Mouse (Mus musculus): Measurements from ENCODE around the gene Sox5.

Sox5 gene

DNA sequence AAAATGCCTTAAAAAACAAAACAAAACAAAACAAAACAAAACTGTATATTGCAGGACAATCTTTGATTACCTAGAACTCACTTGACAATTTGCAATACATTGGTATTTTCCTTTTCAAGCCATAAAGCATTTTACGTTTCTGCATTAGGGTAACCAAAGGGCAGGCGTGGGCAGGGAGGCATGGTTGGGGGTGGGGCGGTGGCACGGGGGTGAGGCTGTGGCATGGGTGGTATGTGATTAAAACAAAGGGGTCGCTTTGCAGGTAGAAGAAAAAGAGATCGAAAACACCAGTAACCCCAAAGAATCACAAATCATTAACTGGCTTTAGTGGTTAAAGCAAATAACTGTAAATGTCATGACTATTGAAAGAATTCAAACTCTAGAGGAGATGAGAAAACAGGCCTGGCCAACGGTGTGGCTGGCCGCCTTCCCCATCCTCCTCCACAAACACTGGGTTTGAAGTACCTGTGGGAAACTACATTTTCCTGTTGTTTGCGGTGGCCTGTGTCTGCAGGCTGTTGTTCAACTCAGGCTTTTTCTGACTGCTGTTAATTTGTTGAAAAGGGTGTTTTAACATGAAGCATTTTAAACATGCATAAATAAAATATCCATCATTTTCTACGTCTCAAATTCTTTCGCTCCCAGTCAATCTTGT is 289.9 kb downstream of the Sox5 start:
- in situ Hi-C loops (cut with MboI, MseI): no loop called here

DNA sequence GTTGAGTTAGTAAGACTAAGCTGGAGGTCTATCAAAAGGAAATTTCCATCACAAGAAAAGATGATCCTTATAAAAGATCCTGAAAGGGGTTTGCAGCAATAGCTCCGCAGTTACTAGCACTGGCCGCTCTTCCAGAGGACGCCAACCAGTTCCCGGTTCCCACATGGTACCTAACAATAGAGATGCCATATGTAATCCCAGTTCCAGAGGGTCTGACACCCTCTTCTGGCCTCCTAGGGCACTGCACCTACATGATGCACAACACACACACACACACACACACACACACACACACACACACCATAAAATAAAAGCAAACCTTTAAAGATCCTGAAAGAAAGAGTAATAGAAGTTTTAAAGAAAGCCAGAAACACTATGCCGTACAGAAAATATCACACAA is 290.9 kb downstream of the Sox5 start:
- in situ Hi-C loops (cut with MboI, MseI): no loop called here

DNA sequence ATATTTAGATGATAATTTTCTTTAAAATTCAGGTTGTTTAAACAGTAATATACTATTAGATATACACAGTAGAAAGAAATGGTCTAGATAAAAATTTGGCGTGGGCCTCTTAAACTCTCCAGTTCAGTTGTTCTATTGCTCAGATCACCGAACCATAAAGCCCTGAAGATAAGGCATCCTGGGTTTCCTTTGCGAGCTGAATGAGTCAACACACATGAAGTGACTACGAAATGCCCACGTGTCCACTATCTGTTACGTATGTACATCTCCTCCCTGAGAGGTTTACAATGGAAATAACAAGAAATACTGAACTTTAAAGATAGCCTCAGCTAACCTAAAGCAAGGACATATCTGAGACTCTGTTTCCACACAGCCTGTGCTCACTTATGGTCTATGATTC is 296.2 kb downstream of the Sox5 start:
- in situ Hi-C loops (cut with MboI, MseI): no loop called here

DNA sequence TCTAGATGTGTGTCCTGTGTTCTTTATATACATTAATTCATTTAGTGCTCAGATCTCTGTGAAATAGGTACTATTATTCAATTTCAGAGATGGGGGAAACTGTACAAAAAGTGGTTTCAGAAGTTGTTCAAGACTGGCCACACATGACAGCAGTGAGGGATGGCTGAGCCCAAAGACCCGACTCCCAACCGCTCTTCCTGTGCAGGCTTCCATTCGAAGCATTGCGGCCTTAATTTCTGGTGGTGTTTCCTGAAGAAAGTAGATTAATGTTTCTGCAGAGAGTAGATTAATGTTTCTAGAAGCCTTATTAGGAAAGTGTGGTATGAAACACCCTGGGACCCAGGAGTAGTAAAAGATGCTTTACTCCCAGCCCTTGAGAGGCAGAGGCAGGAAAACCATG is 298.6 kb downstream of the Sox5 start:
- in situ Hi-C loops (cut with MboI, MseI): no loop called here

DNA sequence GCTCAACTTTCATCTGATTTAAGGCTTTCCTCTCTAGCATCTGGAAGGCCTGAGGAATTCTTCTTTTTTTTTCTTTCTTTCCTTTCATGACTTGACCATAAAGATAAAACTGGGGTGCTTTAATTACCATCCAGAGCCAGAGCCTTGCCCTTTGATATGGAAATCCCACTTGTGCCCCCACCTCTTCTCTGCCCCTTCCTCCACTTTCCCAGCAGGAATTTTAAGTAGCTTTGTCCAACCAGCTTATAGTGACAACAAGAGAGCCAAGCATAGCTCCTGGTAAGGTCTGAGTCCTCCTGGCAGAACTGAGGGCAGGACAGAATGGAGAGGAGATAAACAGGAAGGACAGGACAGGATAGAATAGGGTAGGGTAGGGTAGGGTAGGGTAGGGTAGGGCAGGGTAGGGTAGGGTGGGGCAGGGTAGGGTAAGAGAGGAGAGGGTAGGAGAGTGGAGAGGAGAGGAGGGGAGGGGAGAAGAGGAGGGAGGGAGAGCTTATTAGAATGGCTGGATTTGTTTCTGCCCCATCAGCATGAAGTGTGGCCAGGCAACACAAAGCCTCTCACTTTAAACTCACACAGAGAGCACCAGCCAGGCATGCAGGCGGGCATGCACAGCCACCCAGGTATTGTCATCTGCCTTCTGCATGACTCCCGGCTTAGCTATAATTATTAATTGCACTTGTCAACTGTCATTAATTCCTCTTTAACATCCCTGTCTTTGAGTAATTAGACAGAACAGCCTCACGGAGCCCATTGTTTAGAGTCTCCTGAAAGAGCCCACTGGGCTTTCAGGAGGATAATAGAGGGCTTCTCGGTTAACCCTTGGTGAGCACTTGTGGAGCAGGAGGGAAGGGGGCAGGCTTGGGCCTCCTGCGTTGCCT is 300.9 kb downstream of the Sox5 start:
- in situ Hi-C loops (cut with MboI, MseI): no loop called here

DNA sequence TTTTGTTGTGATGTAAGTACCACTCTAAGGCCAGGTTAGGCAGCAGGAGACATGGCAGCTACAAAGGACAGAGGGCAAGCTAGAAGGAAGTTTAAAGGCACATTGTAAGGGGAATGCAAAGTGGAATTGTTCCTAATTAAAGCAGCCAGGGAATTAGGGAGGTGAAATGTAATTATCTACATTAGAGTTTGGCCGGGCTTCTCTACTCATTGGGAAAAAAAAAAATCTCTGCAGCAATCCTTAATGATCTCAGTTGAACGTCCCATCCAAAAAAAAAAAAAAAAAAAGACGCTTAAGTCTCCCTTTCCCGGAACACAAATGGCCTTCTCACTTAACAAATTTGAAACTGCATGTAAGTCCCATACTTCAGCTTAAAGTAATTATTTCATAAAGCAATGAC is 301.9 kb downstream of the Sox5 start:
- in situ Hi-C loops (cut with MboI, MseI): loop anchor here (10.0 kb wide), 1 partner anchor 1755 kb away; no protein-coding TSS in a partner anchor

DNA sequence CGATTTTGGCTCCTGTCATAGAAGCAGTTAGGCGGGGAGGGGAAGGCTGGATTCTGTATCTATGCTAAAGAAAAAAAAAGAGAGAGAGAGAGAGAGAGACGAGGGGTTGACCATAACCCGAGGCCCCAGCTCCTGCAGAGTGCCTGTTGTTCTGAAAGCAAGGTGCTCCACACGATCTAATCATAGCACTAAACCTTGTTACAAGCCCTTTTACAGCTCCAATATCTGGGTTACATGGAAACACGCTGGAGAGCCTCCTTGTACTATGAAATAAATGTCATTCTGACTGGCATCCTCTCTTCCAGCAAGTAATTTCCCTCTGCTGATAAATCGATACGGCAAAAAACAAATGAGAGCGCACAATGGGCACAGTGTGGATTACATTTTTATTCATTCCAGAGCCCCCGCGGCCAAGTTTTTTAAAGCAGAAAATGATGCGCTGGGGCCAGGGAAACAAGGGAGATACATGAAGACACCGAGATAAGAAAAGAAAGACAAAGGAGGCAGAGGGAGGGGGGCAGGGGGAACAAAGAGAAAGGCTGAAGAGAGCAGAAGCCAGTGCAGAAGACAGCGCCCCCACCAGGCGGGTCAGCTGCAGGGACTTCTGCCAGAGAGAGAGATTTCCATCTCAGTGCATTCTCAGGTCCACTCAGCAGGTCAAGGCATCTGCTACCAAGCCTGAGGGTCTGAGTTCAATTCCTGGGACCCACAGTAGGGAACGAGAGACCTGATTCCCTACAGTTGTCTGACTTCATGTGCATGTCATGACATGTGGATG is 304.3 kb downstream of the Sox5 start:
- in situ Hi-C loops (cut with MboI, MseI): loop anchor here (10.0 kb wide), 1 partner anchor 1757 kb away; no protein-coding TSS in a partner anchor

DNA sequence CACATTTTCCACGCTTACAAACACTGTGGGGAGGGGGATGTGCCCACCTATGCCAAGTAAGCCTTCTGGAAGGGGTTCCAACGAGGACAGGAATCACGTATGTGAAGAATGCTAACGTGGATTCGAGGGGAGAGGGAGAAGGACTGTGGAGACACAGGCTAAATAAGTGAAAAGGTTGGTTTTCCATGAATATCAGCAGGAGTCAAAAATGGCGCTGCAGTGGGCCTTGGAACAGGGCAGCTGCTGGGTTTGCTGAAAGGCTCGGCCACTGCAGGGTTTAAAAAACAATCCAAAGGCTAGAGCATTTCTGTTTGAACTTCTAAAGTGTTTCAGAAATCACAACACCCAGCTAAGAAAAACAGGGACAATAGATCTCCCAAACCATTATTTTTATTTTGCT is 308.3 kb downstream of the Sox5 start:
- in situ Hi-C loops (cut with MboI, MseI): loop anchor here (10.0 kb wide), 1 partner anchor 1761 kb away; no protein-coding TSS in a partner anchor

DNA sequence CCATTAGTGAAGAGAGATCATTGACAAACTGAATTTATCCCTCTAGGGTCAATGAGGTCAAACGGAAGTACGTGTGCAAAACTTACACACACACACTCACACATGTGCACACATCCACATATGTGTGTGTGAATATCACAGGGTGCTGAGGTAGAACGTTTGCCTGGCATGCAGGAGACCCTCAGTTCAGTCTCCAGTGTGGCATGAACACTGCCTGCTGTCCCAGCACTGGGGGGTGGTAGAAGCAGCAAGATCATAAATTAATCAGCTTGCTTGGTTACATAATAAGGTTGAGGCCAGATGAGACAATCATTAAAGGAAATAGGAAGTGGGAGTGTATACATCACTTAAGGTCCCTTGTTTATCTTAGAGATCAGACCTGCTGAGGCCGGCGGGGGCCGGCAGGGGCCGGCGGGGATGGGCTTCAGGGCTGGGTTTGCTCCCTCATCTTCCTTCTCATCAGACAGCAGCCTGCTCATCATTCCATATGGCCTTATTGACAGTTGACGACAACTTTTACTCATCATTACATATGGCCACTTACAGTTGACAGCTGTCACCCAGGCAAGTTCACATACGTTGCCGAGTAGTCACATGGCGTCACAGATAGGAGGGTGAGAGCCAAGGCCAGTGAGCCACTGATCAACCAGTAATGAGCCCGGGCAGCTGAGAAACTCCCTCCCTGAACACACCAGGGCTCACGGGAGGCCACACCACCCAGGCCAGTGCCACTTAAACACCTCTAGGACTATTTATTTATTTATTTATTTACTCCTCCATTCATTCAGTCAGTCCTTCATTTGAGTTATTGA is 309.5 kb downstream of the Sox5 start:
- in situ Hi-C loops (cut with MboI, MseI): loop anchor here (10.0 kb wide), 1 partner anchor 1763 kb away; no protein-coding TSS in a partner anchor

DNA sequence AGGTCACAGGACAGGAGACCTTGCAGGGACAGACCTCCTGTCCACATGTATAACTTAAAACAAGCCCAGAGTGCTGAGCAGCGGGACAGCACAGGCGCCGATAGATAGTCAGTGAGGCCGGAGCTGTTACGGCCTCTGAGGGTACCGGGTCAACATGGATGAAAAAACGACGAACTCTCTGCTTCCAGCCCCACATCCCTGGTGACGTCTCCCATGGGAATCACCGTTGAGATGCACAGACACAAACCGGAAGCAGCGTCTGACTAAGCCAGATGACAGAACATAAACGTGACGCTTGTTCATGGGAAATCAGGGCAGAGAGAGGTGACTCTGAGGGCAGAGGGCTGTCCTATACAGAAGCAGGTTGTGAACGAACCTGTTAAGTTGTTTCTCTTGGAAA is 315.1 kb downstream of the Sox5 start:
- in situ Hi-C loops (cut with MboI, MseI): no loop called here

DNA sequence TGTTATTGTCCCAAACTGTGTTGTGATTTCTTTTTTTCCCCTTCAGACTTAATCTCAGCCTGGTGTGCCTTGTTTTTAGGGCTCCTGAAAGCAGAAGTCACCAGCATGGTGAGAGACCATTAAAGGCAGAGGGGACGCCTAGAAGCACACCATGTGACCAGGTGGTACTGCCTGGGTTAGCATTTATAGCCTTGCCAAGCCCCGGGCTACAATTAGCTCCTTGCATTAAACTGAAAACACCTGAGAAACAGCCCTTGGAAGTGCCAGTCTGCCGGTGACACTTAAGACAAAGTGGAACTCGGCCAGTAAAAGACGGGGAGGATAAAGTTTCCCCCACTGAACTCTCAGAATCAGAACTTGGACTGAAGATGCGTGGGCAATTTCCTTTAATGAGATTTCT is 318.1 kb downstream of the Sox5 start:
- in situ Hi-C loops (cut with MboI, MseI): no loop called here

DNA sequence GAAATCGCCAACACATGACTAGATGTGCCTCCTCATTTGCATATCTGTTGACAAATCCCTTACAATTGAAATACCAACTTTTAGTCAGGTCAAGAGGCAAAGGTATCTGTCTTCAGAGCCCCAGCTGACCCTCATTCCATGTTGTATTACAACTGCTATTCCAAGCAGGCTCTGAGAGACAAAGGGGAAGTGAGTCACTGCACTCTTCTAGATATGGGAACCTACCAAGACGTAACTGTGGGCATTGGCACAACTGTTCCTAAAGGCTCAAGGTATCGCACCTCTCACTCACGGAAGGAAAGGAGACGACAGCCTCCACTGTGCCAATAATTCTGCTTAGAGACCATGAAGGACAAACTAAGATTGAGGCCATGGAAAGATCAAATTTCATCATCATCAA is 318.5 kb downstream of the Sox5 start:
- in situ Hi-C loops (cut with MboI, MseI): no loop called here

DNA sequence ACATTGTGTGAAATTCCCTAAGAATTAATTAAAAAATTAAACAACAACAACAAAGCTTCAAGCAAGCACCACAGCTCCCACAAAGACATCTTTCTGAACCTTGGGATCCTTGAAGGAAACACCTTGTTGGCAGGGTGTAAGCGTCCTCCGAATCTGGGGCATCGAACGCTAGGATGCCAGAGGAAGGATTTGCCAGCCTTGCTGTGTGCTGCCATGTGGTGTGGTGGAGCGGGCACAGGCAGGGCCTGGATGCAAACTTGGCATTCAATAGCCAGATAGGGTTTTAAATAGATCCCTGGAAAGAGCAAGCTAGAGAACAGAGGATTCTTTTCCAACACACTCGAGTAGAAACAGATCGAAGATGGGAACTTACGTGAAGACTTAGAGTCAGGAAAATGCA is 322.3 kb downstream of the Sox5 start:
- in situ Hi-C loops (cut with MboI, MseI): no loop called here

DNA sequence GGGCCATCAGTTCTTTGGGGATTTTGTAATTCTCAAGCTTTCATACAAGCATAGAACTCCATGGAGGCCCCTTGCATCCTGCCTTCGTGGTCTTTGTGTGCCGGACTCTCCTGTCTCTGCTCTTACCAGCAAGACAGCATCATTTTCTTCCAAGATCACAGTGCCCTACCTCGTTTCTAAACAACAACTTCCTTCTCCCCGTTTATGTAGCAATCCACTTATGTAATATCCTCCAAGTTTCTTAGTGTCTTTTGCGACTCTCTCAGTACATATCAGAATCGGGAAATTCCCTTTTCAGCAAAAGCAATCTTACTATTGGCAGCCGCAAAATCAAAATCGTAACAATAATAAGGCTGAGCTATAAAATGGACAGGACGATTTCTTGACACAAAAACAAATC is 324.3 kb downstream of the Sox5 start:
- in situ Hi-C loops (cut with MboI, MseI): no loop called here

DNA sequence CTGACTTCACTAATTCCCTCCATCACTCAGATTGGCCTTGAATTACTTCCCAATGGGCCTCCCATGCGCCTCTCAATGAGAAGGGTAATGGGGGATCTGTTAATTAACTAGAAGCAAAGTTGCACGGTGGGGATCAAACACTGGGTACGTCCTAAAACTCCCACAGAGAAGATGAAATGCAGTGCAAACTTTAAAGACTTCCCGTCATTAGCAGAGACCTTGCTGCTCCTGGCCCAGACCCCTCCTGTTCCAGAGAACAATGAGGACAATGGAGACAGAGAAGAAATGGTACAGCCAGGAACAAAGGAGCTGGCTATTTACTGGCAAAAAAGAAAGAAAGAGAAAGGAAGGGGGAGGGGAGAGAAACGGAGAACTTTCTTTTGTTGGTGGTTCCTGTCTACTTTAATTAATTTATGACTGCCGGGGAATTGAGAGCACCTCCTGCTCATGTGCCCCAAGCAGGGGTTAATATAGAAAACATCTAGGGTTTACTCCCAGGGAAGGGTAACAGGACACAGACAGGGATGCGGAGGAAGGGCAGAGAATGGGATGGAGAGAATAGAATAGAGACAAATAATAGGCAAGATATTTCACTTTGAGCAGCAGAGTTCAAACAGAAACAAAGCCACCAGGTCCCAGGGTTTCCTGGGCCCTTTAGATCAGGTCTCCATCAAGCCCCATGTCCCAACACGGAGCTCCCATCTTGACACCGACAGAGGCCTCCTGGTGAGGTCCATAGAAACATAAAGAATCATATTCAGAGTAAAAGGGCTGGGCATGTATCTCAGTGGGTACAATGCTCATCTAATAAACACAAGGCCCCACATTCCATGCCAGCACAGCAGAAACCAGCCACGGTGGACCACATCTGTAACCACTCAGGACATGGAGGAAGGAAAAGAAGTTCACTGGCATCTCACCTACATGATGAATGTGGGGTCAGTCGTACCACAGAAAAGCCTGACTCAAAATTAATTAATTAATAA is 327.2 kb downstream of the Sox5 start:
- in situ Hi-C loops (cut with MboI, MseI): no loop called here

DNA sequence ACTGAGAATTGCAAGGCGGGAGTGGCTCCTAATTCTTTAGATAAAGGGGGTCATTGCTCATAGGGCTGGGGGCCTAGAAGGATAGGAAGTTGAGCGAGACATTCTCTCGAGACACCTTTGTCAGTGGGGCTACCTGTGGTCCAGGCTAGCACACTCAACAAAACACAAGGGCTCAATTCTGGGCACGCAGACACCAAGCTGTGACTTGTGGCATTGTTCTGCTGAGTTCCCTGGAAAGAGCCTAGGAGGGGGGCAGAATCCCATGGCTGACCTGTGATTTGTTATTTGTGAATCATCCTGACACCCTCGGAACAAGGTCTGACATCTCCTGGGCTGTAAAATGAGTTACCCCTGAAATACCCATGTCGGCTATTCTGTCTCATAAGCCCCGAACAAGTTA is 328.2 kb downstream of the Sox5 start:
- in situ Hi-C loops (cut with MboI, MseI): no loop called here

DNA sequence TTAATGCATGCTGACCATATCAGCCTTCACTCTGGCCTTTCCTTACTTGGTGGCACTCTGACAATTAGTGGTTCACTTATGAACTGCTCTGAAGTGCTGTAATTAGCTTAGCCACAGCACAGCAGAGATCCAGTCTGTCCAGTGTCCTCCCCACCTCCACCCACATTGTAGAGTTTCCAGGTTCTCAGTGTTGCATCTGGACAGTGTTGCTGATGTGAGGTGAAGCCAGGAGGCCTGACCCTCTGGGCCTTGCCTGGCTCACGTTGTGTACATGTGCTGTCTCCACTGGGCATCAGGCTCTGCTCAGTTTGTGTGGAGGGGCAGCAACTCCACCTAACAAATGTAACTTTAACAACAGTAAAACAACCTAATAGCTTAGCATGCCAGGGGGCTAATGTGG is 328.6 kb downstream of the Sox5 start:
- in situ Hi-C loops (cut with MboI, MseI): no loop called here

DNA sequence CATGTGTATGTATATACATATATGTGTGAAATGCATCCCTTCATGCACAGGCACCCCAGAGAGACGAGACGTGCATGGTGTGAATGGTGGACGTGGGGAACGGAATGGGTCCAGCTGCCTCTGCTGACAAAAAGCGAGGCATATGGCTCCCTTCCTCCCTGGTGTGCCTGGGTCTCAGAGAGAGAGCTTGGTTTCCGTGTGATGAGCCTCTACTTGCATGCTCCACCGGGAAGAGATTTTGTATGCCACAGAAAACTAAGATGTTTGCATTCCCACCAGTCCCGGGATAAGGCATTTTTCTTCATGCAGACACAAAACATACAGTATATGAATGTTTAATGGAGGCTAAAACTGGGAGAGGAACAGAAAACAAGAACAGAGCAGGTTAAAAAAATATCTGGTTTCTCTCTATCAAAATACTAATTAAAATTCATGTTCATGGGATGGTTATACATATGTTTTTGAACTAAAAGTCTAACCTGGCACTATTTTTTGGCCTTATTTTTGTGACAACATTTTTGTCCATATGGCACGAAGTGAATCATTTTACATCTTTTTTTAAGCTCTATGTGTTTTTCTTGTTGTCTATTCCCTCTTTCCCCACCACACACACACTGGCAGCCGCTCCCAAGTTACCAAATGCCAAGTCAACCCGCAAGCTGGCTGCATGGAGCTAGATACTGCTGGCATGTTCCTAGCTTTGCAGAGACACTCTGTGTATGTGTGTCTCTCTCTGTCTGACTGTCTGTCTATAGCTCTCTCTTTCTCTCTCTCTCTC is 329.4 kb downstream of the Sox5 start:
- in situ Hi-C loops (cut with MboI, MseI): no loop called here

DNA sequence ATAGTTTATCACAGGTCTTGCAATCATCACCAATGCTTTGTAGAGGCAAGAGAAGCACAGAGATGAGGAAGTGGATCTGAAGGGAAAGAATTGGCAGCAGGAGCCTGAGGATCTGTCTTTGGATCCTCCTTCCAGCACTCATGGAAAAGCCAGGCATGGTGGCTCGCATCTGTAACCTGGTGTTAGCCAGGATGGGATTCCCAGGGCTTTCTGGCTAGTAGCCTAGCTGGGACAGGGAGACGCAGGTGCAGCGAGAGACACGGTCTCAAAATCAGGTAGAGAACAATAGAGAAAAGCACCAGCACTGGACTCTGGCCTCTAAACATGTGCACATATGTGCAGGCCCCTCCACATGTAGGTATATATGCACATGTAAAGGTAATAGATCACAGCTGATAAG is 330.1 kb downstream of the Sox5 start:
- in situ Hi-C loops (cut with MboI, MseI): no loop called here
